In the genomic region with DNA sequence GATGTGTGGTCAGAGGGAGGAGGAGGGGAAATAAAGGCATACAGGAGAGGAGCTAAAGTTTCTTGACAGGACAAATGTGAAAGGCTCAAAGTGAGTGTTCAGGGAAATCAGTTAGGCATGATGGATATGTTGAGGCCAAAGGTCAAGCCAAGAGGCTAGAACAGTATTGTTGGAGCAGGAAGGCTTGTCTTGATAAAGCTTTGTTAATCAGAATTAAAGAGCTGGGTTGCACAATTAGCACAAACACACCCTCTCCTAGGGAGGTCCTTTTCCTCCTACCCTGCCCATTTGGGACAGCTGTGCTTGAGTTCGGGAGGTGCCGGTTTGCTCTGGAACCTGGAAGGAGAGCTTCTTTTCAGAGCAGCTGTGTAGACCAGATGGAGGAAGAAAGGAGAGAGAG, we compare ENCODE assay signal across 19 mouse cellular contexts. TPM values are rescaled to one million over a fixed set of nuclear protein-coding genes. Genes with fewer than 3 reads are reported as not detected.
DNase-seq lines count a peak whose midpoint lies in the region; ATAC-seq and TF ChIP-seq lines count a peak whose summit lies in the region.
"Had no signal": no experiment of that assay in that cellular context is flagged by ENCODE, and none has a peak within 500 bp of the region (broad histone marks: within the 10 kb centered on the region; RNA-seq: fewer than 3 reads in every experiment).

No protein-coding gene starts in this region.

- no peaks in the 10 kb centered on the region for H3K36me3 ChIP-seq in lung, postnatal 0 days (ENCODE audit: insufficient read depth, low read length)
- no peaks in the 10 kb centered on the region for H3K36me3 ChIP-seq in ES-E14 (ENCODE audit: control insufficient read depth, insufficient read depth, low read length, poor library complexity, severe bottlenecking)
- H3K36me3 ChIP-seq in intestine, postnatal 0 days (ENCODE audit: control insufficient read depth, insufficient read depth) = no peaks in the 10 kb centered on the region
- H3K36me3 ChIP-seq: embryonic facial prominence, embryonic 13.5 days; forebrain, embryonic 15.5 days; limb, embryonic 12.5 days; lung, embryonic 15.5 days had no signal

- TF ChIP-seq EP300 in lung, postnatal 0 days (IDR thresholded peaks at IDR 0.05) = no peak

- no peaks in the 10 kb centered on the region for H3K27me3 ChIP-seq in lung, postnatal 0 days (replicated peaks; ENCODE audit: insufficient read depth, low read length)
- H3K27me3 ChIP-seq in intestine, postnatal 0 days (replicated peaks; ENCODE audit: control insufficient read depth, insufficient read depth, low read length) = no peaks in the 10 kb centered on the region

- H3K9me3 ChIP-seq in lung, postnatal 0 days (ENCODE audit: low read length) = no peaks in the 10 kb centered on the region
- no peaks in the 10 kb centered on the region for H3K9me3 ChIP-seq in ES-E14 (ENCODE audit: control insufficient read depth, insufficient read depth, low read depth, low read length)
- no peaks in the 10 kb centered on the region for H3K9me3 ChIP-seq in intestine, postnatal 0 days (ENCODE audit: control insufficient read depth)
- H3K9me3 ChIP-seq: embryonic facial prominence, embryonic 13.5 days; forebrain, embryonic 15.5 days; limb, embryonic 12.5 days; lung, embryonic 15.5 days had no signal

- H3K4me1 ChIP-seq in lung, postnatal 0 days (ENCODE audit: insufficient read depth, low read depth, low read length) = no peaks in the 10 kb centered on the region
- H3K4me1 ChIP-seq in ES-E14 (ENCODE audit: control insufficient read depth in 2 of 2, insufficient read depth in 2 of 2, low read length in 2 of 2, poor library complexity in 1 of 2) = peaks cover 16 to 25% of the 10 kb centered on the region in 2 experiments
- H3K4me1 ChIP-seq in intestine, postnatal 0 days (replicated peaks; ENCODE audit: control insufficient read depth, insufficient read depth, low read length) = 0 out of 2 replicates have a peak, but pooled peaks cover 5% of the 10 kb centered on the region

- no peak for TF ChIP-seq CTCF in lung, postnatal 0 days (IDR thresholded peaks at IDR 0.05)
- no peak for TF ChIP-seq CTCF in intestine, postnatal 0 days (IDR thresholded peaks at IDR 0.05; ENCODE audit: low read depth)

- H3K9ac ChIP-seq in lung, postnatal 0 days (replicated peaks; ENCODE audit: low read depth) = no peak overlapping the region
- H3K9ac ChIP-seq in ES-E14 (ENCODE audit: insufficient read depth, low read depth, low read length, poor library complexity, severe bottlenecking) = no peak overlapping the region
- no peak overlapping the region for H3K9ac ChIP-seq in intestine, postnatal 0 days (ENCODE audit: low read depth, low read length)
- H3K9ac ChIP-seq: embryonic facial prominence, embryonic 13.5 days; forebrain, embryonic 15.5 days; limb, embryonic 12.5 days; liver, embryonic 14.5 days; lung, embryonic 15.5 days had no signal

- H3K4me3 ChIP-seq in lung, postnatal 0 days (ENCODE audit: low read depth, low read length) = no peak overlapping the region
- H3K4me3 ChIP-seq in ES-E14 (ENCODE audit: insufficient read depth in 1 of 2, low read depth in 1 of 2, low read length in 2 of 2, poor library complexity in 1 of 2, severe bottlenecking in 1 of 2) = peak overlapping the region in 1 of 2 experiments; percentile 30; a peak in 1 of 4 replicates
- H3K4me3 ChIP-seq in intestine, postnatal 0 days (ENCODE audit: low read depth, low read length) = no peak overlapping the region
- H3K4me3 ChIP-seq: embryonic facial prominence, embryonic 13.5 days; forebrain, embryonic 15.5 days; heart, adult 2 months; limb, embryonic 12.5 days; lung, embryonic 15.5 days had no signal

- peak; percentile 31 for DNase-seq in lung, postnatal 0 days (ENCODE audit: low spot score)
- DNase-seq in lung, postnatal 10 days = no peak
- peak; percentile 53 for DNase-seq in ES-E14 (ENCODE audit: low read depth, low spot score)
- DNase-seq in yolk sac, embryonic 10.5 days (ENCODE audit: low spot score) = peak; percentile 47
- no peak for DNase-seq in gastrocnemius, postnatal 25 days
- no peak for DNase-seq in lung, postnatal 14 days
- DNase-seq: cerebellum, adult 8-10 months; gastrocnemius, postnatal 14 days; heart, adult 2 months; heart, postnatal 4 days; kidney, adult 9 months; thymus, adult 18-20 months had no signal

- H3K4me2 ChIP-seq in lung, postnatal 0 days (replicated peaks; ENCODE audit: low read depth, low read length) = no peak overlapping the region
- H3K4me2 ChIP-seq in intestine, postnatal 0 days (replicated peaks; ENCODE audit: low read depth) = peak overlapping the region; percentile 32
- H3K4me2 ChIP-seq: embryonic facial prominence, embryonic 13.5 days; forebrain, embryonic 15.5 days; limb, embryonic 12.5 days; lung, embryonic 15.5 days had no signal

- no peak for ATAC-seq in lung, postnatal 0 days
- ATAC-seq in intestine, postnatal 0 days = peak; percentile 42
- ATAC-seq: forebrain, embryonic 15.5 days; midbrain, embryonic 16.5 days had no signal

- H3K27ac ChIP-seq in lung, postnatal 0 days (ENCODE audit: low read length) = no peak overlapping the region
- H3K27ac ChIP-seq in ES-E14 (ENCODE audit: insufficient read depth, low read depth, low read length, poor library complexity, severe bottlenecking) = peak overlapping the region; percentile 95
- H3K27ac ChIP-seq in intestine, postnatal 0 days (ENCODE audit: low read depth, low read length) = peak overlapping the region; percentile 74
- H3K27ac ChIP-seq: embryonic facial prominence, embryonic 13.5 days; forebrain, embryonic 15.5 days; heart, adult 2 months; limb, embryonic 12.5 days; liver, embryonic 14.5 days; lung, embryonic 15.5 days had no signal

- in situ Hi-C loops in ES-E14 (cut with MboI; ENCODE audit: low sequenced_read_pairs in 2 of 2, unreplicated experiment in 2 of 2) = no loop called here

- WGBS in lung, postnatal 0 days = 26% methylated on average over 2 of the region's 2 CpGs
- WGBS in intestine, postnatal 0 days = 30% methylated on average over 2 of the region's 2 CpGs

TF ChIP-seq in ES-E14, 5 proteins besides CTCF, POLR2A, EP300 and RAD21:
- TF ChIP-seq CHD2 (IDR thresholded peaks at IDR 0.05; ENCODE audit: low read depth, low read length) (0 out of 2 replicates have a peak, but pooled peaks have one; percentile 8), ZNF384 (IDR thresholded peaks at IDR 0.05; ENCODE audit: low read depth, low read length) (no peak), ZC3H11A (IDR thresholded peaks at IDR 0.05; ENCODE audit: borderline replicate concordance, low read depth, low read length) (no peak)

RNA-seq across cellular contexts. Expression of a gene that starts 5.2 kb away (rescaled TPM):
- 12.9 and 14.4 TPM in 2 replicates for polyA plus RNA-seq in lung, postnatal 0 days (2015; fragmentation: Nextera tagmentation; extraction: Ambion mirVana)
- total RNA-seq in ES-E14 (2012; rRNA removed) = 35.2 and 49.6 TPM in 2 replicates
- polyA plus RNA-seq in intestine, postnatal 0 days (2015; fragmentation: Nextera tagmentation; extraction: Ambion mirVana) = 47.0 and 55.7 TPM in 2 replicates
- 1 to 10 TPM; 2.3 to 3.7 TPM for total RNA-seq in gastrocnemius, postnatal 25 days (2021)

Comparison
In these comparisons a context has a peak if more than half of its experiments do, and no peak if none do; other contexts are left out.
1. DNase-seq: peak in lung, postnatal 0 days (single experiment), ES-E14 (single experiment) and yolk sac, embryonic 10.5 days (single experiment); none in lung, postnatal 10 days (single experiment), gastrocnemius, postnatal 25 days (single experiment) and lung, postnatal 14 days (single experiment).